In the genomic region with DNA sequence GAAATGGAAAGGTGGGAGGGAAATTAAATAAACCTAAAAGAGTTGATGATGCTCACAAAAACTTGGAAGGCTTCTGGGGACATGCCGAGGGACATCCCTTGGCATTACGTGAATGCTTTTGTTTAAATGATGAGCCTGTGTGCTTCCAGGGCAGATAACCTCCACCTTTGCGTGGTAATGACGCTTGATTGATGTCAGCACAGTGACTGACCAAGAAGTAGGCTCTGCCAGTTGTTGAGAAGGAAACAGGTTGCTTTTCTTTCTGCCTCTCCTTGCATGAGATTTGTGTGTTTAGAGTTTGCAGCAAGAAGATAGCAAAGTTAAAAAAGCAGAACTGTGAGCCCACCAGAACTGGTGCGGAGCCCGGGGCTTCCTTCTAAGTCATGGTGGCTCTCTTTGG, we compare ENCODE assay signal across 8 mouse cellular contexts. TPM values are rescaled to one million over a fixed set of nuclear protein-coding genes. Genes with fewer than 3 reads are reported as not detected.
A peak's percentile ranks its signal among the peaks of the same experiment; 100 is the strongest.
DNase-seq lines count a peak whose midpoint lies in the region; ATAC-seq and TF ChIP-seq lines count a peak whose summit lies in the region.
"Had no signal": no experiment of that assay in that cellular context is flagged by ENCODE, and none has a peak within 500 bp of the region (broad histone marks: within the 10 kb centered on the region; RNA-seq: fewer than 3 reads in every experiment).

No protein-coding gene starts in this region.

- TF ChIP-seq EP300 in liver, postnatal 0 days (IDR thresholded peaks at IDR 0.05; ENCODE audit: low read depth), result no peak

- H3K9ac ChIP-seq in hindbrain, embryonic 14.5 days, result no peak overlapping the region
- no peak overlapping the region for H3K9ac ChIP-seq in hindbrain, embryonic 11.5 days (ENCODE audit: low read depth, low read length)
- H3K9ac ChIP-seq in neural tube, embryonic 13.5 days, result no peak overlapping the region
- H3K9ac ChIP-seq in neural tube, embryonic 15.5 days (replicated peaks), result no peak overlapping the region
- no peak overlapping the region for H3K9ac ChIP-seq in liver, postnatal 0 days (replicated peaks)
- H3K9ac ChIP-seq: liver, embryonic 14.5 days had no signal

- DNase-seq in hindbrain, embryonic 14.5 days (ENCODE audit: low spot score), result no peak
- no peak for DNase-seq in hindbrain, embryonic 11.5 days (ENCODE audit: low spot score)
- DNase-seq in liver, postnatal 0 days, result no peak
- no peak for DNase-seq in thymus, adult 2 months
- no peak for DNase-seq in c-Kit-positive CD71-positive TER-119-positive erythroid progenitor cells, embryonic 14.5 days (ENCODE audit: low spot score)

- no peak for TF ChIP-seq CTCF in liver, postnatal 0 days (IDR thresholded peaks at IDR 0.05; ENCODE audit: low read depth)
- no peak for TF ChIP-seq CTCF in thymus, adult 2 months (IDR thresholded peaks at IDR 0.05; ENCODE audit: borderline replicate concordance, control insufficient read depth, extremely low read depth, insufficient read depth, low read length, poor library complexity)

- H3K4me1 ChIP-seq in hindbrain, embryonic 14.5 days (replicated peaks; ENCODE audit: control insufficient read depth, insufficient read depth, low read length), result peaks cover 6% of the 10 kb centered on the region; the same call in 1 of the 2 replicates
- no peaks in the 10 kb centered on the region for H3K4me1 ChIP-seq in hindbrain, embryonic 11.5 days (replicated peaks; ENCODE audit: control insufficient read depth, insufficient read depth, low read length)
- H3K4me1 ChIP-seq in neural tube, embryonic 13.5 days (replicated peaks), result peaks cover 13% of the 10 kb centered on the region
- H3K4me1 ChIP-seq in neural tube, embryonic 15.5 days, result peaks cover 13% of the 10 kb centered on the region
- H3K4me1 ChIP-seq in liver, postnatal 0 days (ENCODE audit: insufficient read depth), result 0 out of 2 replicates have a peak, but pooled peaks cover 2% of the 10 kb centered on the region
- H3K4me1 ChIP-seq in thymus, adult 2 months (replicated peaks; ENCODE audit: control insufficient read depth, insufficient read depth, low read length), result no peaks in the 10 kb centered on the region; the same call in 1 of the 2 replicates

- peak overlapping the region; percentile 26; the same call in 1 of the 2 replicates for H3K27ac ChIP-seq in hindbrain, embryonic 14.5 days
- H3K27ac ChIP-seq in hindbrain, embryonic 11.5 days (ENCODE audit: low read depth, low read length), result no peak overlapping the region
- H3K27ac ChIP-seq in neural tube, embryonic 13.5 days (replicated peaks), result peak overlapping the region; percentile 28; the same call in 1 of the 2 replicates
- no peak overlapping the region for H3K27ac ChIP-seq in neural tube, embryonic 15.5 days (replicated peaks)
- no peak overlapping the region for H3K27ac ChIP-seq in liver, postnatal 0 days (ENCODE audit: low read depth)
- H3K27ac ChIP-seq in thymus, adult 2 months (ENCODE audit: control insufficient read depth, insufficient read depth, low read length), result no peak overlapping the region
- H3K27ac ChIP-seq: liver, embryonic 14.5 days had no signal

- TF ChIP-seq POLR2A in thymus, adult 2 months (IDR thresholded peaks at IDR 0.05; ENCODE audit: control insufficient read depth, extremely low read depth, insufficient read depth, low read length, poor library complexity), result no peak

- 78% methylated on average over 6 of the region's 6 CpGs for WGBS in hindbrain, embryonic 14.5 days
- 78% methylated on average over 6 of the region's 6 CpGs for WGBS in hindbrain, embryonic 11.5 days
- 82% methylated on average over 6 of the region's 6 CpGs for WGBS in neural tube, embryonic 13.5 days
- WGBS in neural tube, embryonic 15.5 days, result 79% methylated on average over 6 of the region's 6 CpGs
- 20% methylated on average over 6 of the region's 6 CpGs for WGBS in liver, postnatal 0 days (ENCODE audit: insufficient replicate concordance)
- 36% methylated on average over 6 of the region's 6 CpGs for whole genome bisulfite sequencing in thymus, adult 2 months

- H3K4me3 ChIP-seq in hindbrain, embryonic 14.5 days (replicated peaks; ENCODE audit: low read length), result peak overlapping the region; percentile 0; the same call in 1 of the 2 replicates
- no peak overlapping the region for H3K4me3 ChIP-seq in hindbrain, embryonic 11.5 days (ENCODE audit: low read depth, low read length)
- peak overlapping the region; percentile 19 for H3K4me3 ChIP-seq in neural tube, embryonic 13.5 days
- H3K4me3 ChIP-seq in neural tube, embryonic 15.5 days (replicated peaks), result no peak overlapping the region
- 0 out of 2 replicates have a peak overlapping the region, but pooled peaks have one; percentile 8 for H3K4me3 ChIP-seq in liver, postnatal 0 days (ENCODE audit: low read depth, low read length)
- H3K4me3 ChIP-seq in thymus, adult 2 months (ENCODE audit: control insufficient read depth, insufficient read depth, low read length), result no peak overlapping the region

- H3K36me3 ChIP-seq in hindbrain, embryonic 14.5 days (replicated peaks; ENCODE audit: control insufficient read depth, insufficient read depth), result no peaks in the 10 kb centered on the region
- H3K36me3 ChIP-seq in hindbrain, embryonic 11.5 days (ENCODE audit: control insufficient read depth, insufficient read depth, low read length), result no peaks in the 10 kb centered on the region
- H3K36me3 ChIP-seq in neural tube, embryonic 13.5 days, result no peaks in the 10 kb centered on the region
- H3K36me3 ChIP-seq in neural tube, embryonic 15.5 days, result no peaks in the 10 kb centered on the region
- H3K36me3 ChIP-seq in liver, postnatal 0 days (replicated peaks; ENCODE audit: insufficient read depth, low read length), result no peaks in the 10 kb centered on the region
- H3K36me3 ChIP-seq in thymus, adult 2 months (ENCODE audit: control insufficient read depth, insufficient read depth, low read length), result no peaks in the 10 kb centered on the region

- no peaks in the 10 kb centered on the region for H3K27me3 ChIP-seq in hindbrain, embryonic 14.5 days (ENCODE audit: control insufficient read depth, insufficient read depth, low read length)
- no peaks in the 10 kb centered on the region for H3K27me3 ChIP-seq in hindbrain, embryonic 11.5 days (ENCODE audit: control insufficient read depth, insufficient read depth, low read length)
- H3K27me3 ChIP-seq in neural tube, embryonic 13.5 days, result no peaks in the 10 kb centered on the region
- H3K27me3 ChIP-seq in neural tube, embryonic 15.5 days (replicated peaks), result no peaks in the 10 kb centered on the region
- H3K27me3 ChIP-seq in liver, postnatal 0 days (ENCODE audit: insufficient read depth, low read length), result no peaks in the 10 kb centered on the region
- H3K27me3 ChIP-seq in thymus, adult 2 months (ENCODE audit: control insufficient read depth, insufficient read depth, low read length), result no peaks in the 10 kb centered on the region

- H3K9me3 ChIP-seq in hindbrain, embryonic 14.5 days (ENCODE audit: control insufficient read depth, low read length), result no peaks in the 10 kb centered on the region
- H3K9me3 ChIP-seq in hindbrain, embryonic 11.5 days (ENCODE audit: control insufficient read depth, low read length), result no peaks in the 10 kb centered on the region
- H3K9me3 ChIP-seq in neural tube, embryonic 13.5 days, result no peaks in the 10 kb centered on the region
- no peaks in the 10 kb centered on the region for H3K9me3 ChIP-seq in neural tube, embryonic 15.5 days (replicated peaks)
- no peaks in the 10 kb centered on the region for H3K9me3 ChIP-seq in liver, postnatal 0 days (ENCODE audit: low read length)

- ATAC-seq in hindbrain, embryonic 14.5 days (ENCODE audit: low FRiP score), result no peak
- ATAC-seq in hindbrain, embryonic 11.5 days (ENCODE audit: low FRiP score), result no peak
- ATAC-seq in neural tube, embryonic 13.5 days (ENCODE audit: low read depth), result no peak
- no peak for ATAC-seq in neural tube, embryonic 15.5 days (ENCODE audit: low FRiP score)
- no peak for ATAC-seq in liver, postnatal 0 days

- H3K4me2 ChIP-seq in hindbrain, embryonic 14.5 days (replicated peaks), result no peak overlapping the region
- H3K4me2 ChIP-seq in hindbrain, embryonic 11.5 days (replicated peaks; ENCODE audit: low read depth, low read length), result no peak overlapping the region
- no peak overlapping the region for H3K4me2 ChIP-seq in neural tube, embryonic 13.5 days
- H3K4me2 ChIP-seq in neural tube, embryonic 15.5 days, result no peak overlapping the region
- no peak overlapping the region for H3K4me2 ChIP-seq in liver, postnatal 0 days (ENCODE audit: low read depth, low read length)

RNA-seq across cellular contexts. Expression of a gene that starts 1.1 kb away (rescaled TPM):
- polyA plus RNA-seq in hindbrain, embryonic 14.5 days (2014; fragmentation: Nextera tagmentation; extraction: Ambion mirVana), result 7.2 and 8.6 TPM in 2 replicates
- 7.6 and 10.4 TPM in 2 replicates for polyA plus RNA-seq in hindbrain, embryonic 11.5 days (2014; fragmentation: Nextera tagmentation; extraction: Ambion mirVana)
- 6.0 and 12.5 TPM in 2 replicates for polyA plus RNA-seq in neural tube, embryonic 13.5 days (2015; fragmentation: Nextera tagmentation; extraction: Ambion mirVana)
- polyA plus RNA-seq in neural tube, embryonic 15.5 days (2015; fragmentation: Nextera tagmentation; extraction: Ambion mirVana), result 5.9 and 7.2 TPM in 2 replicates
- polyA plus RNA-seq in liver, postnatal 0 days (2015; fragmentation: Nextera tagmentation; extraction: Ambion mirVana), result 3.7 and 4.1 TPM in 2 replicates
- polyA plus RNA-seq in thymus, adult 2 months (2012; rRNA removed), result 1.2 and 1.9 TPM in 2 replicates

Comparison
In these comparisons a context has a peak if more than half of its experiments do, and no peak if none do; other contexts are left out.
1. H3K27ac ChIP-seq: peak in hindbrain, embryonic 14.5 days (single experiment) and neural tube, embryonic 13.5 days (single experiment); none in hindbrain, embryonic 11.5 days (single experiment), neural tube, embryonic 15.5 days (single experiment), liver, postnatal 0 days (single experiment) and thymus, adult 2 months (single experiment).
2. H3K4me3 ChIP-seq: peak in hindbrain, embryonic 14.5 days (single experiment), neural tube, embryonic 13.5 days (single experiment) and liver, postnatal 0 days (single experiment); none in hindbrain, embryonic 11.5 days (single experiment), neural tube, embryonic 15.5 days (single experiment) and thymus, adult 2 months (single experiment).